Mouse (Mus musculus) liver, embryonic 14.5 days (tissue): ENCODE data around the gene Anapc2.

Source experiments
- CTCF ChIP-seq: IDR thresholded peaks from 2 replicates; pipeline ENCODE4 v1.5.1; 2016; ENCODE audit warnings: antibody characterized with exemption, low read depth, control low read depth
- EP300 ChIP-seq: IDR thresholded peaks from 2 replicates; pipeline ENCODE4 v1.6.1; 2016; ENCODE audit warnings: antibody characterized with exemption, low read depth

GRCm38 (mm10) chr2:25318971-25319773 lies 46.9 kb downstream of the Anapc2 start, which contains the start of gene Grin1:
- TF ChIP-seq CTCF (no peak), EP300 (no peak)
